Mouse (Mus musculus) liver, embryonic 15.5 days (tissue): ENCODE data around the gene Pygo1. TPM values are rescaled to one million over a fixed set of nuclear protein-coding genes. Genes with fewer than 3 reads are reported as not detected.

Source experiments
- ATAC-seq: fragments of 200-750 bp; cut with Nextera tagmentation; 2 replicates; pipeline ENCODE4 v1.8.0; 2017; ENCODE audit warnings: moderate number of reproducible peaks, mild to moderate bottlenecking, moderate library complexity; ENCODE audit not compliant: insufficient read depth
- H3K27ac ChIP-seq: fragments of 300-500 bp; sonication (generic); replicated peaks from 2 replicates; pipeline ENCODE4 v1.5.1; 2015; ENCODE audit warnings: mild to moderate bottlenecking, inconsistent platforms
- H3K27me3 ChIP-seq: fragments of 300-500 bp; sonication (generic); 2 replicates; pipeline ENCODE4 v1.6.1; 2015; ENCODE audit warnings: mild to moderate bottlenecking, inconsistent platforms
- H3K36me3 ChIP-seq: fragments of 300-500 bp; sonication (generic); replicated peaks from 2 replicates; pipeline ENCODE4 v1.6.1; 2015; ENCODE audit warnings: moderate library complexity, mild to moderate bottlenecking, inconsistent platforms
- H3K4me1 ChIP-seq: fragments of 300-500 bp; sonication (generic); replicated peaks from 2 replicates; pipeline ENCODE4 v1.6.1; 2015; ENCODE audit warnings: inconsistent platforms
- H3K4me2 ChIP-seq: fragments of 300-500 bp; sonication (generic); 2 replicates; pipeline ENCODE4 v1.6.1; 2015; ENCODE audit warnings: moderate library complexity, mild to moderate bottlenecking, inconsistent platforms
- H3K4me3 ChIP-seq: fragments of 300-500 bp; sonication (generic); replicated peaks from 2 replicates; pipeline ENCODE4 v1.5.1; 2015; ENCODE audit warnings: mild to moderate bottlenecking, inconsistent platforms
- H3K9ac ChIP-seq: fragments of 300-500 bp; sonication (generic); 2 replicates; pipeline ENCODE4 v1.6.1; 2015; ENCODE audit warnings: moderate library complexity, mild to moderate bottlenecking, inconsistent platforms
- H3K9me3 ChIP-seq: fragments of 300-500 bp; sonication (generic); replicated peaks from 2 replicates; pipeline ENCODE4 v1.6.1; 2016; ENCODE audit warnings: inconsistent platforms
- WGBS: fragments of 180-500 bp; shearing (Covaris S2); methylation state at CpG from one replicate; pipeline ENCODE4 v1.1.7; 2015; ENCODE audit warnings: mixed read lengths; ENCODE audit not compliant: insufficient replicate concordance; 5-methylcytosine and 5-hydroxymethylcytosine counted together
- polyA plus RNA-seq: library from polyadenylated mRNA; unstranded; fragments of >200 nt; fragmentation: Nextera tagmentation; extraction: Ambion mirVana; gene quantifications from 2 replicates; pipeline ENCODE4 v1.2.1, GENCODE M21; 2015

Pygo1 gene
- polyA plus RNA-seq, 1 experiment from 2014 or later = 0.10 TPM

DNA sequence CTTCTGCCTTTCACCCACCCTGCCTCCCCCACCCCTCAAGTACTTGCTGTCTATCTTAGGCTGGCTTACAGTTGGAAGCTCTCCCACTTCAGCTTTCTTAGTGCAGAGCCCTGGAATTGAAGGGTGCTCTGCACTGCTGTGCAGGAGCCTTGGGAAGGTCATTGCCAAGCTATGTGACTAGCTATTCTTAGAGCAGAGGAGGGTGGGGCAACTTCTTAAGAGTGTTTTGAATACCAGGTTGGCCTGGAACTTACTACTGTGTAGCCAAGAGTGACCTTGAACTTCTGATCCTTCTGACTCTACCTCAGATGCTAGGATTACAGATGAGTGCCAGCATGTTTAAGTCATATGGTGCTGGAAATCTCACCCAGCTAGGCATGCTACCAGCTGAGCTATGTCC, 70.7 kb downstream of the Pygo1 start:
- Histone ChIP-seq H3K4me2 (no peak overlapping the region), H3K36me3 (no peaks in the 10 kb centered on the region), H3K9ac (no peak overlapping the region), H3K4me3 (no peak overlapping the region), H3K9me3 (no peaks in the 10 kb centered on the region), H3K27ac (no peak overlapping the region), H3K4me1 (peaks cover under 1% of the 10 kb centered on the region; the same call in 1 of the 2 replicates), H3K27me3 (no peaks in the 10 kb centered on the region)
- no peak for ATAC-seq

DNA sequence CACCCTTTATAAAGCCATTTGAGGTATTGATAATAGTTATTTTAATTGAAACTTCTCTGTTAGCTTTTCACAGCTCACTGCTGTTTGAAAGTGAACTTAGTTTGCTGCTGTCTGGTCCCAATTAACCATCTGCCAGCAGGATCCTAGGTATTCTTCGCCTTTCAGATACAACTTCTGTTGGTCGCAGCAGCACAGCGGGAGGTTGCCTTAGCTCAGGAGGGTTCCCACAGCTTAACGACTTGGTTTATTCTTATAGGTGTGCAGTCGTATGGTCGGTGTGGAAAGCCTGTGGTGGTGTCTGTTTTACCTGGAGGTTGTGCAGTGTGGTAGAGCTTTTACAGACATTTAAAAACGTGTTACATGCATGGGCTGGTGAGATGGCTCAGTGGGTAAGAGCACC, 71.4 kb downstream of the Pygo1 start:
- no peaks in the 10 kb centered on the region for H3K4me1 ChIP-seq
- no peak overlapping the region for H3K27ac ChIP-seq
- ATAC-seq = no peak
- H3K9ac ChIP-seq = no peak overlapping the region
- no peaks in the 10 kb centered on the region for H3K36me3 ChIP-seq
- no peak overlapping the region for H3K4me2 ChIP-seq
- no peaks in the 10 kb centered on the region for H3K27me3 ChIP-seq
- no peak overlapping the region for H3K4me3 ChIP-seq
- WGBS = 64% methylated on average over 7 of the region's 7 CpGs
- H3K9me3 ChIP-seq = no peaks in the 10 kb centered on the region

DNA sequence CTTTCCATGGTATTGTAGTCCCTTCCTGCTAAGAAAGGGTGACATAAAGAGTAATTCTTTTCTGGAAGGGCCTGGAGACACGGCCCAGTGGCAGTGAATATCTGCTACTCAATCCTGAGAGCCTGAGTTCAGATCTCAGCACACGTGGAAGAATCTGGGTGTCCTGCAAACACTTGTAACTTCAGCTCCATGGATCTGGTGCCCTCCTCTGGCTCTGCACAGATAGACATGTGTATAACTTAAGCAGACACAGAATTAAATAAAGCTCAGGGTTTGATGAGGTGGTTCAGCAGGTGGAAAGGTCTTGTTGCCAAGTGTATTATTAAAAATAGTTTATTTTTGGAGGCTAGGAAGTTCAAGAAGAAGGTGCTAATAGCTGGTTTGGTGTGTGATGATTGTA, 75.0 kb downstream of the Pygo1 start:
- no peak overlapping the region for H3K4me2 ChIP-seq
- no peak overlapping the region for H3K9ac ChIP-seq
- no peaks in the 10 kb centered on the region for H3K36me3 ChIP-seq
- H3K4me1 ChIP-seq = no peaks in the 10 kb centered on the region
- no peak overlapping the region for H3K27ac ChIP-seq
- H3K4me3 ChIP-seq = no peak overlapping the region
- no peaks in the 10 kb centered on the region for H3K9me3 ChIP-seq
- no peak for ATAC-seq
- H3K27me3 ChIP-seq = no peaks in the 10 kb centered on the region
- WGBS = 48% methylated on average over 2 of the region's 2 CpGs

DNA sequence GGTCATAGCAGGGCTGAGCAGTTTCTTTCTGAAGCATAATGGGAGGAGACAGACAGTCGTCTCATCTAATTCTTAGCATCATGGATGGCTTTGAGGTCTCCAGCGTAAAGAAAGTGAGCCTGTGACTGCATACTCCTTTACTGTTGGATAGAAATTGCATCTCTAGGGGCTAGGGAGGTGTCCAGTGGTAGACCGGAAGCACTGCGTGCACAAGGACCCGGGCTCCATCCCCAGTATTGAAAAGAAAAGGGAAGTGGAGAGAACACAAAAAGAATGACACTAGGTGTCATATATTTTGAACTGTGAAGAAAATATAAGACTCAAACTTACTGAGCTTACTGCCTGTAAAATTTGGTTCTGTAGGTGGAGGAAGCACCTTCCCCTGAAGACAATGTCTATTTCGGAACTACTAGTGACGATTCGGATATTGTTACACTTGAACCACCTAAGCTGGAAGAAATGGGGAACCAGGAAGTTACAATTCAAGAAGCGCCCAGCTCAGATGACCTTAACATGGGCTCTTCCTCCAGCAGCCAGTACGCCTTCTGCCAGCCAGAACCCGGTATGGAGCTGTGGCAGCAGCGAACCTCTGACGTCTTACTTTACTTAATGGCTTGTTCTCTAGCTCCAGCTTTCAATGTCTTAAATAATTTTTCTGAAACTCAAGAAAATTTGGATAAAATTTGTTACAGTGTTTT, 76.0 kb downstream of the Pygo1 start:
- Histone ChIP-seq H3K9me3 (no peaks in the 10 kb centered on the region), H3K27ac (peak overlapping the region; percentile 24; the same call in 1 of the 2 replicates), H3K4me2 (no peak overlapping the region), H3K36me3 (peaks cover 8% of the 10 kb centered on the region), H3K9ac (no peak overlapping the region), H3K4me1 (no peaks in the 10 kb centered on the region), H3K27me3 (no peaks in the 10 kb centered on the region), H3K4me3 (no peak overlapping the region)
- 60% methylated on average over 13 of the region's 13 CpGs for whole genome bisulfite sequencing
- ATAC-seq = no peak

Other genes starting within 250 kb of the Pygo1 start
- 0.08 and 0.15 TPM in 2 replicates for gene Prtg, start 118.8 kb upstream of the Pygo1 start, polyA plus RNA-seq
- gene Dyx1c1, start 33.1 kb downstream of the Pygo1 start, polyA plus RNA-seq = 0.14 and 0.20 TPM in 2 replicates
- not detected in 2 replicates for gene Gm44503, start 33.2 kb downstream of the Pygo1 start, polyA plus RNA-seq
- 2.4 and 2.5 TPM in 2 replicates for gene Ccpg1os, start 59.7 kb downstream of the Pygo1 start, polyA plus RNA-seq
- gene Ccpg1, start 59.8 kb downstream of the Pygo1 start, polyA plus RNA-seq = 11.4 and 11.8 TPM in 2 replicates
- gene Pigb, start 114.7 kb downstream of the Pygo1 start, polyA plus RNA-seq = 4.3 and 4.6 TPM in 2 replicates
- 6.6 and 7.5 TPM in 2 replicates for gene Rab27a, start 119.2 kb downstream of the Pygo1 start, polyA plus RNA-seq
- 0.05 TPM in 1 of 2 replicates, not detected in the other for gene Khdc3, start 176.2 kb downstream of the Pygo1 start, polyA plus RNA-seq
- not detected in 2 replicates for gene Gm20509, start 176.8 kb downstream of the Pygo1 start, polyA plus RNA-seq
- gene Rsl24d1, start 187.8 kb downstream of the Pygo1 start, polyA plus RNA-seq = 40.0 and 41.0 TPM in 2 replicates